Mouse (Mus musculus): ENCODE results near the gene Cacna2d3.

DNA sequence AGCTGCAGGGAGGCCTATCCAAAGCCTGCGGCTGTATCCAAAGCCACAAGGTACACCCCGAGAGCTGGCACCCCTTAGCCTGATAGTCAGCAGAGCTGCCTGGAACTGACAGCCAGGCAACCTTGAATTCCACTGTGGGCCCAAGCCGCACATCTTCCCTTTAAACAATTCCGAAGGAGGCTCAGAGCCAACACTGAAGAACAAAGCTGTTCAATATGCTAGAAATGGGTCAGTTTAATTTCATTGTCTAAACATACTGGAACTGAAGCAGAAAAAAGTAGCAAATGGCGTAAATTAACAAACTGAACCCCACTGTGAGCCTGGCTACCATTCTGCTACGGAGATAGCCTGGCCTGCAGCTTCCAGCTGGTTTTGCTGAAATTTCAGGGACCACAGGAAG lies 72.9 kb downstream of the Cacna2d3 start:
- TF ChIP-seq GATA1 (IDR thresholded peaks at IDR 0.05; ENCODE audit: borderline replicate concordance, low read length) (no peak), FLI1 (IDR thresholded peaks at IDR 0.05; ENCODE audit: low read length) (no peak)

All from megakaryocyte, embryonic 14.5 days (primary cell).